Mouse (Mus musculus): ENCODE measurements around the gene Stambp. TPM values are rescaled to one million over a fixed set of nuclear protein-coding genes. Genes with fewer than 3 reads are reported as not detected.

The Stambp gene
- polyA plus RNA-seq, 2 experiments: 20.3 to 30.2 TPM

- peak; percentile 80 for ATAC-seq (ENCODE audit: low FRiP score, low read depth)
- WGBS: 66% methylated on average over 11 of the region's 11 CpGs
Observed at GRCm38 (mm10) chr6:83541756-83542456, 30.6 kb downstream of the Stambp start.

DNA sequence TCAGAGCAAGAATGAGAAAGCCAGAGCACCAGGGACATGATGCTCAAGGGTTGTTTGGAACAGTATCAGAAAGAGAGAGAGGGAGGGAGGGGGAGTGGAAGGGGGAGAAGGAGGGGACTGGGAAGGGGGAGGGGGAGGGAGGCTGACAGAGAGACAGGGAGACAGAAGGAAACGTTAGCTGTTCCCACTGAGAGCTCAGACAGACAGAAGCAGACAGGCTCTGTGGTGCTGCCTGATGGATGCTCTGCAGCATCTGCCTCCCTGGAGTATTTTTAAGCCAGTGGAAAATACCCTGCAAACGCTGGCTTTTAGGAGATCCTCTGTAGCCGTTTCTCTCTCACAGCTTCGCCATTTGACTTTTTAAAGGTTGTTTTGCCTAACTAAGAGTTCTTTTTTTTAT is 32.5 kb downstream of the Stambp start:
- no peak for DNase-seq (ENCODE audit: low spot score)
- Histone ChIP-seq H3K27me3 (ENCODE audit: control insufficient read depth, insufficient read depth, low read length) (no peaks in the 10 kb centered on the region), H3K4me3 (replicated peaks; ENCODE audit: low read length) (no peak overlapping the region), H3K4me2 (replicated peaks; ENCODE audit: low read depth, low read length, severe bottlenecking) (no peak overlapping the region), H3K27ac (replicated peaks; ENCODE audit: low read depth, low read length) (no peak overlapping the region), H3K36me3 (ENCODE audit: control insufficient read depth, insufficient read depth, low read length) (peaks cover 4% of the 10 kb centered on the region; the same call in 1 of the 2 replicates), H3K9ac (ENCODE audit: low read depth, low read length, severe bottlenecking) (no peak overlapping the region), H3K9me3 (ENCODE audit: control insufficient read depth, low read length) (no peaks in the 10 kb centered on the region), H3K4me1 (ENCODE audit: control insufficient read depth, insufficient read depth, low read length) (peaks cover 7% of the 10 kb centered on the region; the same call in 1 of the 2 replicates)
- no peak for TF ChIP-seq POLR2A (IDR thresholded peaks at IDR 0.05; ENCODE audit: borderline replicate concordance, extremely low read depth, insufficient read depth, insufficient read length)
- no peak for ATAC-seq (ENCODE audit: low FRiP score, low read depth)
- 44% methylated on average over 4 of the region's 4 CpGs for WGBS

More at GRCm38 (mm10) chr6:83541756-83542456, 30.6 kb downstream of the Stambp start:
- Histone ChIP-seq H3K27me3 (ENCODE audit: control insufficient read depth, insufficient read depth, low read length) (no peaks in the 10 kb centered on the region), H3K9ac (ENCODE audit: low read depth, low read length, severe bottlenecking) (no peak overlapping the region), H3K4me1 (ENCODE audit: control insufficient read depth, insufficient read depth, low read length) (peaks cover 5% of the 10 kb centered on the region; the same call in 1 of the 2 replicates), H3K36me3 (ENCODE audit: control insufficient read depth, insufficient read depth, low read length) (peaks cover 16% of the 10 kb centered on the region), H3K9me3 (ENCODE audit: control insufficient read depth, low read length) (no peaks in the 10 kb centered on the region), H3K4me3 (replicated peaks; ENCODE audit: low read length) (no peak overlapping the region), H3K27ac (replicated peaks; ENCODE audit: low read depth, low read length) (peak overlapping the region; percentile 73), H3K4me2 (replicated peaks; ENCODE audit: low read depth, low read length, severe bottlenecking) (no peak overlapping the region)
- no peak for TF ChIP-seq POLR2A (IDR thresholded peaks at IDR 0.05; ENCODE audit: borderline replicate concordance, extremely low read depth, insufficient read depth, insufficient read length)
- peak; percentile 86 for DNase-seq (ENCODE audit: low spot score)

GRCm38 (mm10) chr6:83536795-83537059 is 35.8 kb downstream of the Stambp start:
- no peak for ATAC-seq (ENCODE audit: low FRiP score, low read depth)
- no peaks in the 10 kb centered on the region for H3K36me3 ChIP-seq (ENCODE audit: control insufficient read depth, insufficient read depth, low read length)
- peaks cover 5% of the 10 kb centered on the region; the same call in 1 of the 2 replicates for H3K4me1 ChIP-seq (ENCODE audit: control insufficient read depth, insufficient read depth, low read length)
- no peaks in the 10 kb centered on the region for H3K9me3 ChIP-seq (ENCODE audit: control insufficient read depth, low read length)
- 27% methylated on average over 6 of the region's 6 CpGs for WGBS
- H3K9ac ChIP-seq (ENCODE audit: low read depth, low read length, severe bottlenecking): no peak overlapping the region
- no peak overlapping the region for H3K4me2 ChIP-seq (replicated peaks; ENCODE audit: low read depth, low read length, severe bottlenecking)
- no peak overlapping the region for H3K4me3 ChIP-seq (replicated peaks; ENCODE audit: low read length)
- no peak for TF ChIP-seq POLR2A (IDR thresholded peaks at IDR 0.05; ENCODE audit: borderline replicate concordance, extremely low read depth, insufficient read depth, insufficient read length)
- DNase-seq (ENCODE audit: low spot score): no peak
- H3K27ac ChIP-seq (replicated peaks; ENCODE audit: low read depth, low read length): peak overlapping the region; percentile 28; the same call in 1 of the 2 replicates
- no peaks in the 10 kb centered on the region for H3K27me3 ChIP-seq (ENCODE audit: control insufficient read depth, insufficient read depth, low read length)

- no peak for ATAC-seq (ENCODE audit: low FRiP score, low read depth)
- H3K4me2 ChIP-seq (replicated peaks; ENCODE audit: low read depth, low read length, severe bottlenecking): no peak within 1 kb of the TSS
- H3K36me3 ChIP-seq (ENCODE audit: control insufficient read depth, insufficient read depth, low read length): no peaks in the 10 kb centered on the region
- TF ChIP-seq POLR2A (IDR thresholded peaks at IDR 0.05; ENCODE audit: borderline replicate concordance, extremely low read depth, insufficient read depth, insufficient read length): no peak
- DNase-seq (ENCODE audit: low spot score): no peak
- WGBS: 61% methylated on average over 12 of the region's 12 CpGs
- no peaks in the 10 kb centered on the region for H3K27me3 ChIP-seq (ENCODE audit: control insufficient read depth, insufficient read depth, low read length)
- H3K4me3 ChIP-seq (replicated peaks; ENCODE audit: low read length): no peak within 1 kb of the TSS
- H3K4me1 ChIP-seq (ENCODE audit: control insufficient read depth, insufficient read depth, low read length): peaks cover 4% of the 10 kb centered on the region; the same call in 1 of the 2 replicates
- H3K9ac ChIP-seq (ENCODE audit: low read depth, low read length, severe bottlenecking): no peak within 1 kb of the TSS
- peak within 1 kb of the TSS; percentile 28; the same call in 1 of the 2 replicates for H3K27ac ChIP-seq (replicated peaks; ENCODE audit: low read depth, low read length)
- no peaks in the 10 kb centered on the region for H3K9me3 ChIP-seq (ENCODE audit: control insufficient read depth, low read length)
Observed at GRCm38 (mm10) chr6:83536028-83536794, 36.3 kb downstream of the Stambp start, which contains the start of gene Actg2. TSS of gene Actg2 (minus strand) at chr6:83536265.

- no peak for TF ChIP-seq POLR2A (IDR thresholded peaks at IDR 0.05; ENCODE audit: borderline replicate concordance, extremely low read depth, insufficient read depth, insufficient read length)
- Histone ChIP-seq H3K27me3 (ENCODE audit: control insufficient read depth, insufficient read depth, low read length) (no peaks in the 10 kb centered on the region), H3K36me3 (ENCODE audit: control insufficient read depth, insufficient read depth, low read length) (no peaks in the 10 kb centered on the region), H3K4me1 (ENCODE audit: control insufficient read depth, insufficient read depth, low read length) (peaks cover 2% of the 10 kb centered on the region; the same call in 1 of the 2 replicates), H3K9ac (ENCODE audit: low read depth, low read length, severe bottlenecking) (no peak overlapping the region), H3K27ac (replicated peaks; ENCODE audit: low read depth, low read length) (no peak overlapping the region), H3K4me3 (replicated peaks; ENCODE audit: low read length) (no peak overlapping the region), H3K9me3 (ENCODE audit: control insufficient read depth, low read length) (no peaks in the 10 kb centered on the region), H3K4me2 (replicated peaks; ENCODE audit: low read depth, low read length, severe bottlenecking) (no peak overlapping the region)
- ATAC-seq (ENCODE audit: low FRiP score, low read depth) (no peak), DNase-seq (ENCODE audit: low spot score) (no peak)
- 79% methylated on average over 2 of the region's 2 CpGs for WGBS
Observed at GRCm38 (mm10) chr6:83532608-83533007, 39.9 kb downstream of the Stambp start.
